Mouse (Mus musculus): ENCODE results near the gene Adssl1.

DNA sequence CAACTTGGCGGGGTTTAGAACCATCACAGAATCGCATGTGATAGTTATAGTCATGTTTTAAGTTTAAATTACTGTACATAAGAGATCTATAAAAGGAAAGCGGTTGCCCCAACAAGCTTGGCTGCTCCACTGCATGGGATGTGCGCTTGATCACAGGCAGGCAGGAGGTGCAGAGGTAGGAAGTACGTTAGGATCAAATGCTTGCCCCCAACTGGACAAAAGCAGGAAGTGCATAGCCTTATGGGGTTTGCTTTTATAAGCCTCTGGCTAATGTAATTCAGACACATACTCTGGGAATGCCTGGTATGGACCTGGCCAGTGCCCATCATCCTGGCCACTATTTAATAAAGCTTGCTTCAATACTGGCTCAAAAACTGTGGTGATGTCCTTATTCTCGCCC lies 48.8 kb upstream of the Adssl1 start:
- TF ChIP-seq TCF12 (IDR thresholded peaks at IDR 0.05; ENCODE audit: insufficient read depth, poor library complexity, severe bottlenecking) (no peak), POLR2A (IDR thresholded peaks at IDR 0.05; ENCODE audit: insufficient read length, low read depth) (no peak), E2F4 (IDR thresholded peaks at IDR 0.05; ENCODE audit: insufficient read depth) (no peak), MYOD1 (IDR thresholded peaks at IDR 0.05; ENCODE audit: control insufficient read depth in 1 of 3, insufficient read length in 2 of 3, low read depth in 2 of 3) (no peak), MAX (IDR thresholded peaks at IDR 0.05; ENCODE audit: low read depth) (no peak), SRF (IDR thresholded peaks at IDR 0.05; ENCODE audit: control insufficient read depth, insufficient read length, low read depth) (no peak), TCF3 (IDR thresholded peaks at IDR 0.05; ENCODE audit: insufficient read length, low read depth) (no peak), USF1 (IDR thresholded peaks at IDR 0.05; ENCODE audit: low read depth) (no peak)

All from myocyte (in vitro differentiated cells).